Mouse (Mus musculus) neural tube, embryonic 15.5 days (tissue): ENCODE results near the gene Id3. TPM values are rescaled to one million over a fixed set of nuclear protein-coding genes. Genes with fewer than 3 reads are reported as not detected.

Source experiments
- ATAC-seq: fragments of 200-750 bp; cut with Nextera tagmentation; 2 replicates; pipeline ENCODE4 v1.8.0; 2017; ENCODE audit warnings: mild to moderate bottlenecking, moderate TSS enrichment, moderate library complexity; ENCODE audit not compliant: low FRiP score
- H3K27ac ChIP-seq: fragments of 300-500 bp; sonication (generic); replicated peaks from 2 replicates; pipeline ENCODE4 v1.5.1; 2015; ENCODE audit warnings: mild to moderate bottlenecking, inconsistent platforms
- H3K27me3 ChIP-seq: fragments of 300-500 bp; sonication (generic); replicated peaks from 2 replicates; pipeline ENCODE4 v1.6.1; 2015; ENCODE audit warnings: inconsistent platforms
- H3K36me3 ChIP-seq: fragments of 300-500 bp; sonication (generic); 2 replicates; pipeline ENCODE4 v1.6.1; 2015; ENCODE audit warnings: inconsistent platforms
- H3K4me1 ChIP-seq: fragments of 300-500 bp; sonication (generic); 2 replicates; pipeline ENCODE4 v1.6.1; 2015; ENCODE audit warnings: inconsistent platforms
- H3K4me2 ChIP-seq: fragments of 300-500 bp; sonication (generic); 2 replicates; pipeline ENCODE4 v1.6.1; 2015; ENCODE audit warnings: inconsistent platforms, mild to moderate bottlenecking, moderate library complexity
- H3K4me3 ChIP-seq: fragments of 300-500 bp; sonication (generic); replicated peaks from 2 replicates; pipeline ENCODE4 v1.5.1; 2015; ENCODE audit warnings: mild to moderate bottlenecking, inconsistent platforms
- H3K9ac ChIP-seq: fragments of 300-500 bp; sonication (generic); replicated peaks from 2 replicates; pipeline ENCODE4 v1.6.1; 2015; ENCODE audit warnings: mild to moderate bottlenecking, inconsistent platforms
- H3K9me3 ChIP-seq: fragments of 300-500 bp; sonication (generic); replicated peaks from 2 replicates; pipeline ENCODE4 v1.6.1; 2016; ENCODE audit warnings: inconsistent platforms
- WGBS: fragments of 180-500 bp; shearing (Covaris S2); methylation state at CpG from one replicate; pipeline ENCODE4 v1.1.7; 2015; ENCODE audit warnings: mixed read lengths; 5-methylcytosine and 5-hydroxymethylcytosine counted together
- polyA plus RNA-seq: library from polyadenylated mRNA; unstranded; fragments of >200 nt; fragmentation: Nextera tagmentation; extraction: Ambion mirVana; gene quantifications from 2 replicates; pipeline ENCODE4 v1.2.1, GENCODE M21; 2015

Id3 gene
- polyA plus RNA-seq, 1 experiment from 2014 or later = 227 TPM

DNA sequence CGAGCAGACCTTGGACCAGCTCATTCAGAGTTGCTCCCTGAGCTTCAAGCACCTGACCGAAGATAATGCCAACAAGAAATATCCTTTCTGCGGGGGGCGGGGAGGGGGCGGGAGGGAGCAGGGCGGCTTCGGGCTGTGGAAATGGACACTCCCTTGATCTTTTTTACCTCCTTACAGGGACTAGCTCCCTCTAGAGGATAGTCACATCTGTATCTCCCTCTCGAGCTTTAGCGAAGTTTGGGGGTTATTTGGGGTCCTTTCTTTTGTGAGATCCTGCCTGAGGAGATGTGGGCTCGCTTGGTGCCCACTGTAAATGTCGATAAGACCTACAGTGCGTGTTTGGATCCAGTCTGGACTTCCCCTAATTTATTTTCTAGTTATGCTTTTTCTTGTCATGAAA is 38.1 kb downstream of the Id3 start:
- WGBS = 30% methylated on average over 12 of the region's 12 CpGs
- no peak for ATAC-seq
- H3K4me1 ChIP-seq = peaks cover 26% of the 10 kb centered on the region
- H3K36me3 ChIP-seq = no peaks in the 10 kb centered on the region
- no peaks in the 10 kb centered on the region for H3K27me3 ChIP-seq
- H3K27ac ChIP-seq = no peak overlapping the region
- no peak overlapping the region for H3K9ac ChIP-seq
- H3K4me3 ChIP-seq = no peak overlapping the region
- peak overlapping the region; percentile 60 for H3K4me2 ChIP-seq
- no peaks in the 10 kb centered on the region for H3K9me3 ChIP-seq

DNA sequence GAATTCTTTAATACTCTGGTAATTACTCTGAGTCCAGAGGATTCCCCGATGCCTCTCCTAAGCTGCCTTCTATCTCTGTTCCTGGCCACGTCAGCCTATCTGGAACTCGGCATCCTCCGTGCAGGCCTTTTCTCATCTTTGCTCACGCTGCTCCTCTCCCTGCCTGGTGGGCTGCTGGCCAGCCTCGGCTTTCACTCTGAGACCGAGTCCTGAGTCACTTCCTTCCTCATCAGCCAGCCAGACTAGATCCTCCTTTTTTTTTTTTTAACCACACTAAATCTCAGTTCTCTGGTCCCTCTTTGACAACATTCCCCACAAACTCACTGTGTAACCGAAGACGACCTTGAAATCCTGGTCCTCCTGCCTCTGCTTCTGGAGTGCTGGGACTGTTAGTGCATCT is 42.1 kb downstream of the Id3 start:
- no peak for ATAC-seq
- no peak overlapping the region for H3K9ac ChIP-seq
- WGBS = 78% methylated on average over 9 of the region's 9 CpGs
- H3K4me3 ChIP-seq = no peak overlapping the region
- H3K27ac ChIP-seq = no peak overlapping the region
- no peaks in the 10 kb centered on the region for H3K9me3 ChIP-seq
- H3K4me1 ChIP-seq = peaks cover 8% of the 10 kb centered on the region
- H3K4me2 ChIP-seq = no peak overlapping the region
- H3K27me3 ChIP-seq = no peaks in the 10 kb centered on the region
- no peaks in the 10 kb centered on the region for H3K36me3 ChIP-seq

DNA sequence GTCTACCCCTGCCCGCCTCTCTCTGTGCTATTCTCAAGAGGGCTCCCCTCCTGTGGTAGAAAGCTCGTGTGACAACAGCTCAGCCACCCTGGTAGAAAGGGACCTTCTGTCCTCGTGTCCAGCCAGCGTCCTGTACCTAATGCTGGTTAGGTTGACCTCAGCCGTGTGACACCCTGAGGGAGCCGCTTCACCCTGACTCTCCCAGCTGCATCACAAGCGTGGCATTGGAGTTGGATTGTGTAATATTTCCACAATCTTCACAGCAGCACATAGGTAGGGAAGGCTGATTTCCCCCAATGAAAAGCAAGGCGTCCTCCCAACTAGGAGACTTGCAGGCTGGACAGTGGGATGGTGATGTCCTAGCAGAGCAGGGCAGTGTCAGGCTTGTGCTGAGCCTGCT is 43.0 kb downstream of the Id3 start:
- no peak overlapping the region for H3K4me2 ChIP-seq
- no peak overlapping the region for H3K4me3 ChIP-seq
- no peaks in the 10 kb centered on the region for H3K4me1 ChIP-seq
- no peak for ATAC-seq
- no peaks in the 10 kb centered on the region for H3K36me3 ChIP-seq
- H3K27ac ChIP-seq = no peak overlapping the region
- WGBS = 83% methylated on average over 8 of the region's 8 CpGs
- no peak overlapping the region for H3K9ac ChIP-seq
- no peaks in the 10 kb centered on the region for H3K9me3 ChIP-seq
- H3K27me3 ChIP-seq = no peaks in the 10 kb centered on the region

DNA sequence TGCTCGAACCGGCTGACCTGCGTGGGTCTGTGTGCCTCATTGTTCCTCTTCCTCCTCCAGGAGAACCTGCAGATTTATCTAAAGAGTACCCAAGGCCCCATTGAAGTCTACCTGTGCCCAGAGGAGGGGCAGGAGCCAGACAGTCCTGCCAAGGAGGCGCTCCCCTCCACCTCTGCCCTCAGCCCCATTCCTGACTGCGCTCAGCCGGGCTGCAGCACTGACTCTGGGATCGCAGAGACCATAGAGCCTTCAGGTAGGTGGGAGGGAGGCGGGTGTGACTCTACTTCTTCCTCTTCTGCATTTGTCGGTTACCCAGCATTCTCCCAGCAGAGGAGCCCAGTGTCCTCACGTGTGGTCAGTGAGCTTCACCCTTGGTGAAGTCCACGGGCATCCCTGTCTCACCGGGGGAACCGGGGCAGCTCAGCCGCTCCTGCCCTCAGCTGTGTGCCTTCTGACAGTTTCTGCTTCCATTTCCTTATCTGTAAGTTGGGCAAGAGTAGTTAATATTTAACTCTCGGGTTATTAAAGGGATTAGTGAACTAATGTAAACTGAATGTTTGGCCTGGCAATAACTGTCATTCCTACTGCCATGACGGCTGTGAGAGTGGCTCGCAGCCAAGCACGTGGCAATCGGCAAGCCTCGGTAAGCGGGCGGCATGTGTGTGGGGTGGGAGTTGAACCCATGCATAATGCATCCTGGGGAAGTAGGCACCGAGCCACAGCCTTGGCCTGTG is 43.6 kb downstream of the Id3 start:
- ATAC-seq = no peak
- no peak overlapping the region for H3K4me3 ChIP-seq
- WGBS = 88% methylated on average over 23 of the region's 23 CpGs
- no peaks in the 10 kb centered on the region for H3K36me3 ChIP-seq
- no peaks in the 10 kb centered on the region for H3K4me1 ChIP-seq
- no peak overlapping the region for H3K27ac ChIP-seq
- no peak overlapping the region for H3K9ac ChIP-seq
- no peaks in the 10 kb centered on the region for H3K27me3 ChIP-seq
- no peaks in the 10 kb centered on the region for H3K9me3 ChIP-seq
- H3K4me2 ChIP-seq = no peak overlapping the region

- Histone ChIP-seq H3K4me3 (no peak overlapping the region), H3K4me1 (no peaks in the 10 kb centered on the region), H3K36me3 (no peaks in the 10 kb centered on the region), H3K9ac (no peak overlapping the region), H3K27ac (no peak overlapping the region), H3K9me3 (no peaks in the 10 kb centered on the region), H3K4me2 (no peak overlapping the region), H3K27me3 (no peaks in the 10 kb centered on the region)
- no peak for ATAC-seq
- WGBS = 86% methylated on average over 6 of the region's 6 CpGs
Measured at GRCm38 (mm10) chr4:136188973-136189737, 45.9 kb downstream of the Id3 start.

GRCm38 (mm10) chr4:136189912-136190311 is 46.6 kb downstream of the Id3 start:
- WGBS = 87% methylated on average over 8 of the region's 8 CpGs

GRCm38 (mm10) chr4:136193571-136193970 is 50.3 kb downstream of the Id3 start:
- Histone ChIP-seq H3K4me3 (no peak overlapping the region), H3K27ac (no peak overlapping the region), H3K9me3 (no peaks in the 10 kb centered on the region), H3K4me2 (no peak overlapping the region), H3K27me3 (no peaks in the 10 kb centered on the region), H3K9ac (no peak overlapping the region), H3K36me3 (no peaks in the 10 kb centered on the region), H3K4me1 (no peaks in the 10 kb centered on the region)
- WGBS = 90% methylated on average over 3 of the region's 3 CpGs
- no peak for ATAC-seq

More at GRCm38 (mm10) chr4:136189912-136190311, 46.6 kb downstream of the Id3 start:
- no peaks in the 10 kb centered on the region for H3K27me3 ChIP-seq
- H3K9me3 ChIP-seq = no peaks in the 10 kb centered on the region
- no peak overlapping the region for H3K4me3 ChIP-seq
- no peak overlapping the region for H3K9ac ChIP-seq
- no peaks in the 10 kb centered on the region for H3K36me3 ChIP-seq
- ATAC-seq = no peak
- H3K4me2 ChIP-seq = no peak overlapping the region
- H3K27ac ChIP-seq = no peak overlapping the region
- no peaks in the 10 kb centered on the region for H3K4me1 ChIP-seq

GRCm38 (mm10) chr4:136195029-136195428 is 51.7 kb downstream of the Id3 start:
- Histone ChIP-seq H3K4me2 (no peak overlapping the region), H3K27ac (no peak overlapping the region), H3K9me3 (no peaks in the 10 kb centered on the region), H3K4me3 (no peak overlapping the region), H3K27me3 (no peaks in the 10 kb centered on the region), H3K36me3 (no peaks in the 10 kb centered on the region), H3K9ac (no peak overlapping the region), H3K4me1 (no peaks in the 10 kb centered on the region)
- 74% methylated on average over 7 of the region's 7 CpGs for WGBS
- ATAC-seq = no peak

Other genes with a start within 250 kb of the Id3 start
- 0.10 and 0.50 TPM in 2 replicates for gene Cnr2, start 248.1 kb upstream of the Id3 start, polyA plus RNA-seq
- gene Fuca1, start 222.8 kb upstream of the Id3 start, polyA plus RNA-seq = 68.6 and 71.5 TPM in 2 replicates
- gene Hmgcl, start 197.0 kb upstream of the Id3 start, polyA plus RNA-seq = 68.2 and 68.9 TPM in 2 replicates
- 47.7 and 53.5 TPM in 2 replicates for gene Gale, start 179.8 kb upstream of the Id3 start, polyA plus RNA-seq
- 200 and 211 TPM in 2 replicates for gene Lypla2, start 170.9 kb upstream of the Id3 start, polyA plus RNA-seq
- gene Pithd1, start 156.2 kb upstream of the Id3 start, polyA plus RNA-seq = 71.9 and 94.0 TPM in 2 replicates
- 23.3 and 28.7 TPM in 2 replicates for gene Eloa, start 121.7 kb upstream of the Id3 start, polyA plus RNA-seq
- 281 and 320 TPM in 2 replicates for gene Rpl11, start 90.1 kb upstream of the Id3 start, polyA plus RNA-seq
- gene E2f2, start 28.9 kb downstream of the Id3 start, polyA plus RNA-seq = 2.1 and 4.4 TPM in 2 replicates
- gene Asap3, start 62.9 kb downstream of the Id3 start, polyA plus RNA-seq = 6.6 and 6.7 TPM in 2 replicates
- 2.2 and 2.5 TPM in 2 replicates for gene Tcea3, start 104.2 kb downstream of the Id3 start, polyA plus RNA-seq
- gene Zfp46, start 141.2 kb downstream of the Id3 start, polyA plus RNA-seq = 34.7 and 37.5 TPM in 2 replicates
- gene Hnrnpr, start 167.4 kb downstream of the Id3 start, polyA plus RNA-seq = 182 and 188 TPM in 2 replicates